Mouse (Mus musculus) regulatory T cell (primary cell): ENCODE measurements around the gene Btbd3.

Experiments used
- in situ Hi-C: fragments of 300-600 bp; cut with MboI, MseI; formaldehyde crosslinking; loops from one replicate; pipeline ENCODE4 v1.15.1; 2025; ENCODE audit warnings: high pct_unique_total_duplicates

Btbd3 gene

DNA sequence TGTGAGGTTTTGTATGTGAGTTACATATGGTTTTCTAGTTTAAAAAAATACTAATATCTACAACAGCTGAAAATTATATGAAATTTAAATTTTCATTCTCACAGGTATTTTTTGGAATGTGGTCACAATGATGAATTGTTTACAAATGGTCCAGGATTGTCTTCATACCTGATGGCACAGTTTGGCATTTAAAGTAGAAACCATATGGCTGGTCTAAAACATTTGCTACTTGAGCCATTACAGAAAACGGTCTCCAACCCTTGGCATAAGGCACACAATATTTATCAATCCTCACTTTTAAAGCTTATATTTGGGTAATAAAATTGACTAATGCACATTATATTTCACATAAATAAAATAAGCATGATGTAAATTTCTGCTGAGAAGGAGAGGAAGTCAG, 272.1 kb downstream of the Btbd3 start:
- in situ Hi-C loops: no loop called here

DNA sequence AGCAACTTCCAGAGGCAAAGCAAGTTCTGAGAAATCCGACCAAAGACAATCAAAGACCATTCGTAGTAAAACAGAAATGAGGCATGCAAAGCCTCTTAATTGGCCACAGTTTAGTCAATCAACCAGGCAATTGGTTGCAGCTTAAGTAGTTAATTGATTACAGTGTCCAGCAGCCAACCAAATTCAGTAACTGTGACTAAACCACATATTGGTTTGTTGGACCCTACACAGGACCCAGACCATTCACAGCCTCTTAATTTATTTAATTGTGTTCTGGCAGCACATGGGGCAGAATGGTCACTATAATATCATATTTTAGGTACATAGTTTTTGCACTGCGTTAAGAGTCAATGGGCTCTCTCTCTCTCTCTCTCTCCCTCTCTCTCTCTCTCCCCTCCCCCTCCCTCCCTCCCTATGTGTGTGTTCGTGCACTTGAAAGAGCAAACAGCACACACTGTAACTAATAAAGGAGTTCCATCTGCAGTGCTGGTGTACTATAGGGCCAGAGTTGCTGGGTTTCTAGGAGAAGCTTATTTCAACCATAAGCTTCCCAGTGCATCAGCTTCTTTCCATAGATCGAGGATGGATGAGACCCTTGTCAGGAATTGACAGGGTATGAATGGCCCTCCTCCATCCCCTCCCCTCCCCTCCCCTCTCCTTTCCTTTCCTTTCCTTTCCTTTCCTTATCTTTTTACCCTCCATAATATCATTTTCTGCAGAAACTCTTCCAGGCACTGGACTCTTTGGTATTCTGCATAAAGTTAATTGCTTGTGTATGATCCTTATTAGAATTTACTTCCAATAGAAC, 275.0 kb downstream of the Btbd3 start:
- in situ Hi-C loops: no loop called here

DNA sequence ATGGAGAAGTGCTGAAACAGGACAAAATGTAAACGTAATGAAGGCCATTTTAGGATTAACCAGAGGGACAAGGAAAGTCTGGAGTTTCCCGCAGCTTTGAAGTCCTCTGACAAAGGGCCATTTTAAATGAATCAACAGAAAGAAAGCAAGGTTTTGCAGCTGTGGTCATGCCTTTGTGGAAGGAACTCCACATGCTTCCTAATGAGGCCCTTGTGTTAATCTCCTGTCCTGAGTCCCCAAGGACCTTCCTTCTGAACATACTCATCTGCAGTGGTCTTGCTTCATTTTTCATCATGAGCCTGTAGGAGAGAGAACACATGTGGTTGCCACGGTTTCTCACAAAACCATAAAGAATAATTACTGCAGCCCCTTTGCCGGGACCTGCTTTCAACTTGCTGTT, 275.6 kb downstream of the Btbd3 start:
- in situ Hi-C loops: no loop called here

- in situ Hi-C loops: no loop called here
These were observed 283.3 kb downstream of the Btbd3 start for GRCm38 (mm10) chr2:138539655-138540054.

GRCm38 (mm10) chr2:138548990-138549389, 292.6 kb downstream of the Btbd3 start:
- in situ Hi-C loops: no loop called here

DNA sequence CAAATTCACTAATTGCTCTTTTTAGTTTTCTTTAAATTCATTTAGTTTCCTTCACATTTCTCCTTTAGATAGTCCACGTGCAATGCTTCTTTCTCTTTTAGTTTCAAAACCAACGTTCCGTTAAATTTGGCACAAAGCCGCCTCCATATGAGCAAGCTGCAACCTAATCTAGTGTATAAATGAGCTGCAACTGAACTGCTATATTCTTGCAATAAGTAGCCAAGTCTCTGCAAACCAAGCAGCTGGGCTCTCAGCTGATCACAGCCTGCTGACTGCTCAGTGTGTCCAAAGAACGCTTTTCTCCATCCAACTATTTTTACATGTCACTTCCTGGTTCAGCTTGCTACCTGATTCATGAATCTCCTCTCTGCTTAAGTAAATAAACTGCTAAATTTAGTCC, 295.2 kb downstream of the Btbd3 start:
- in situ Hi-C loops: no loop called here

DNA sequence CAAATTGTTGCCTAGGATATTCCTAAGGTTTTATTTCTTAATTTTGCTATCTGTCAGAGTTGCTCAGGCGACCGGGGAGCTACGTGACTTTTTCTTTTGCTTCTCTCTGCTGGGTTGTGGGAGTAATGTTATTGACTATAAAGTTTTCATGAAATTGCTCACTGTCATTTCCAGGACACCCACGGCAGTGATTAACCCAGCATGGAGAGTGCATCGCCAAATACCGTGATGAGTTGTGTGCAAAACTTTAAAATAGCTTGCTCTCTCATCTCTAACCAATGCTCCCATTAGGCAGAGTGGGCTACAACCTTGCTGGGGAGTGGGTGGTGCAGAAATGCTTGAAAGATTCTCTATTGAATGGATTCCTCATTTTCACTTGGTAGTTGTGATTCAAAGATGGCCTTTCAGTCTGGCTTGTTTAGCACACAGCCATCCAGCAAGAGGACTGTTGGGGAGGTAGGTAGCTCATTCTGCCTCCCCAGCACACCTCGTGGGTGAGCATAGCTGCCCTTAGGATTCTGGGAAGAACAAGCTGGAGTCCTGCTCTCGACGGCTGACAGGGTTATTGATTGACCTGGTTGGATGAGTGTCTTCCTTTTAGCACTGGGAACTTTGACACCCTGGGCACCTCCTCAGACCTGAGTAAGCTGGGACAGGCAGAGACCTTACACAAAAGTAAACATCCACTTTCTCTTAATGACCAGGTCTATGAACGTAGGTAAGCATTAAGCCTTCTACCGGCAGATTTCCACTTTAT, 298.9 kb downstream of the Btbd3 start:
- in situ Hi-C loops: no loop called here

DNA sequence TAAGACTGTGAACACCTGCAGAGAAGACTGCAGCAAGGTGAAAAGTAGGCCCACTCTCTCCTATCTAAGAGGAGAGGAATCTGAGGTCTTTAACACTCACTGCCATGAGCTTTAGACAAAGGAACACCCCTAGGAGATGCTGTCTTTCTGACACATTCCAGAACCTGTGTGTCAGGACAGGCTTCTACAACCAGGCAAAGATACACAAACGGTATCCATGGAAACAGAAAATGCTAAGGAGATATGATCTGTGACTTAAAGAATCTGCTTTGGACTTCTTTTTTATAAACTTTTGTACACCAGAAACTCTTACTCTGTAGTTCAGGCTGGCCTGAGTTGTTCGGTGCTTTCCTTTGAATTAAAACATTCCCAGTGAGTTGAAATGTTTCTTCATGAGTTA, 329.6 kb downstream of the Btbd3 start:
- in situ Hi-C loops: no loop called here

DNA sequence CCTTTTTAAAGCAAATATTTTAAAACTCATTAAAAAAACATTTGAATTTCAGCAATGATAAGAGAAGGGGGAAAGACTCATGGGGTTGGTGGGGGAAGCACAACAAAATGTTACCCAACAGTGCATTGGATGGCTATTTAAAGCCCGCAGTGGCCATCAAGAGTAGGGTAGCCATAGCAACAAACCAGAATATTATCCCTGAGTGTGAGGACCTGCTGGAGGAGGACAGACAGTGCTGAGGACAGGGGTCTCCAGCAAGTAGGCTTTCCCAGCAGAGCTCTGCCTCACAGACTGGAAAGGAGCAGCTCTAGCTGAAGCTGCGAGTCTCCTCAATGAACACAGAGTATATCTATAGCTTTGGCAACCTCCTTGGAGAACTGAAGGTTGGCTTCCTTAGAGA, 331.0 kb downstream of the Btbd3 start:
- in situ Hi-C loops: no loop called here

GRCm38 (mm10) chr2:138587795-138588545, 331.6 kb downstream of the Btbd3 start:
- in situ Hi-C loops: no loop called here

- in situ Hi-C loops: no loop called here
These were observed 332.7 kb downstream of the Btbd3 start for GRCm38 (mm10) chr2:138589105-138589504.

DNA sequence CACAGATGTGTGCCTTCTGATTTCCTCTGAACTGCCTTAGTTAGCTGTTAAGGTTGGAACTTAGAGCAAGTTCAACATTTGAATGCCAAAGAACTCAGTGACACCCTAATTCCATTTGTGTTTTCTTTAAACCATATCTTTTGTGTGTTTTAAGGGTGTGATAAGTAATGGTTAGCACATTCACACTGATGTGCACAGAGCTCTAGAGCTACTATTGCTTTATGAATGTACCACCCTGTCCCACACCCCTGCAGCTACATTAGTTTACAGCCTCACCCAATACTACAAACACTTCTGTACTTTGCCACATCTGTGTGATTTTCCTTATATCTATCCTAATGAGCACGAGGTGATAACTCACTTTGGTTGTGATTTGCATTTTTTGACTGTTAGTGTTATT, 333.9 kb downstream of the Btbd3 start:
- in situ Hi-C loops: no loop called here

DNA sequence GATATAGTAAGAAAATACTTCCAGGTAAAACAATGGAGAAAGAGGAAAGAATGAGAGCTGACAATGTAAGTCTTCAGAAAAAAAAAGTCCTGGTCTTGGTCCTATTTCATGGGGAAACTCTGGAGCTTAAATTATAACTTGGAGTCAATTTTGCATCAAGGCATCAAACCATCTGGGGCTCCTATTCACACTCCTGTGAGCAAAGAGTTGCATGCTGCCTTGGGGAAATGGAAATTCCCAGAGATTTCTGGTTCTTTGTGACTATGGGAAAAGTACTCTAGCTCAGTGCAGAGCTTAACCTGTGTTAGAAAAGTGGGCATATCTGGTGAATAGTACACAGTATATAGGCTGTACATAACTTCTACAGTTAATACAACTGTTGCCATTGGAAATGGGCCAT, 356.0 kb downstream of the Btbd3 start:
- in situ Hi-C loops: no loop called here

DNA sequence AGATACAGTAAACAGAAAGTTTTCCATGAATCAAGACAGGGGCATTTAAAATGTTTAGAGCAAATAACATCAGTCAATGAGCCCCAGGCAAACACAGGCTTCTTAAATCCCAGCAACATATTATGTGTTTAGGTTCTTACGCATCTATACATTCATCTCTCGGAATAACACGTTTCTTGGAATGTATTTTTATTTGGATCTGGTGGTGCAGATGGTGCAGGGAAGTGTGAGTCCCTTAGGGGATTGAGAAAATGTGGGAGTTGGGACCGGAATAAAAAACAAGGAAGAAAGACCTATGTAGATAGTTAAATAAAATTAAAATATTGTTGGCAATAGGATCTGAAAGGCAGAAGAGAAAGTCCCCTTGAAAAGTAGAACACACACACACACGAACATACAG, 361.1 kb downstream of the Btbd3 start:
- in situ Hi-C loops: no loop called here
